Mouse (Mus musculus) E14TG2a.4 (cell line): ENCODE measurements at regions not wholly inside any gene's neighbourhood (a gene's known extent, or its start where the extent isn't known, plus 50 kb on each side); places are given as distances from the start of the nearest gene placed in this dataset.

Experiments used
- H3K27me3 ChIP-seq: 2 replicates; pipeline ENCODE4 v1.6.1; 2014; ENCODE audit warnings: low read length, control low read depth; ENCODE audit not compliant: insufficient read depth
- H3K36me3 ChIP-seq: 2 replicates; pipeline ENCODE4 v1.6.1; 2014; ENCODE audit warnings: low read length, control low read depth; ENCODE audit not compliant: insufficient read depth
- H3K4me1 ChIP-seq: replicated peaks from 2 replicates; pipeline ENCODE4 v1.6.1; 2014; ENCODE audit warnings: low read depth, low read length, control low read depth
- H3K4me3 ChIP-seq: replicated peaks from 2 replicates; pipeline ENCODE4 v1.5.1; 2014; ENCODE audit warnings: mild to moderate bottlenecking, low read length
- H3K9me3 ChIP-seq: 2 replicates; pipeline ENCODE4 v1.6.1; 2014; ENCODE audit warnings: low read length, control low read depth
- CTCF ChIP-seq: conservative IDR thresholded peaks from 2 replicates; pipeline ENCODE4 v1.5.1; 2014; ENCODE audit warnings: low read length
- NANOG ChIP-seq: IDR thresholded peaks from 2 replicates; pipeline ENCODE4 v1.6.1; 2014; ENCODE audit warnings: borderline replicate concordance, low read length, mixed read lengths
- POU5F1 ChIP-seq: IDR thresholded peaks from 2 replicates; pipeline ENCODE4 v1.6.1; 2014; ENCODE audit warnings: low read length, borderline replicate concordance

- TF ChIP-seq NANOG, result no peak
- TF ChIP-seq CTCF, result no peak
- no peak for TF ChIP-seq POU5F1
- no peaks in the 10 kb centered on the region for H3K27me3 ChIP-seq
- H3K4me1 ChIP-seq, result no peaks in the 10 kb centered on the region
- peaks cover 5% of the 10 kb centered on the region; the same call in 1 of the 2 replicates for H3K9me3 ChIP-seq
- H3K4me3 ChIP-seq, result no peak overlapping the region
- H3K36me3 ChIP-seq, result no peaks in the 10 kb centered on the region
These were observed 2698.1 kb upstream of the 5930422O12Rik start for GRCm38 (mm10) chr8:30730366-30730765.

- Histone ChIP-seq H3K36me3 (no peaks in the 10 kb centered on the region), H3K27me3 (no peaks in the 10 kb centered on the region), H3K4me1 (no peaks in the 10 kb centered on the region), H3K4me3 (no peak overlapping the region), H3K9me3 (peaks cover 5% of the 10 kb centered on the region; the same call in 1 of the 2 replicates)
- TF ChIP-seq NANOG (no peak), CTCF (no peak), POU5F1 (no peak)
These were observed 2695.8 kb upstream of the 5930422O12Rik start for GRCm38 (mm10) chr8:30732585-30733253.

GRCm38 (mm10) chr8:30733385-30733784, 2695.1 kb upstream of the 5930422O12Rik start:
- TF ChIP-seq NANOG (no peak), POU5F1 (no peak), CTCF (no peak)
- H3K36me3 ChIP-seq, result no peaks in the 10 kb centered on the region
- no peak overlapping the region for H3K4me3 ChIP-seq
- H3K27me3 ChIP-seq, result no peaks in the 10 kb centered on the region
- peaks cover 5% of the 10 kb centered on the region; the same call in 1 of the 2 replicates for H3K9me3 ChIP-seq
- H3K4me1 ChIP-seq, result no peaks in the 10 kb centered on the region

- H3K36me3 ChIP-seq, result no peaks in the 10 kb centered on the region
- no peaks in the 10 kb centered on the region for H3K27me3 ChIP-seq
- no peaks in the 10 kb centered on the region for H3K4me1 ChIP-seq
- H3K4me3 ChIP-seq, result no peak overlapping the region
- H3K9me3 ChIP-seq, result peaks cover 5% of the 10 kb centered on the region; the same call in 1 of the 2 replicates
- TF ChIP-seq POU5F1 (no peak), CTCF (no peak), NANOG (no peak)
These were observed 2693.2 kb upstream of the 5930422O12Rik start for GRCm38 (mm10) chr8:30735338-30735737.

- peaks cover 5% of the 10 kb centered on the region; the same call in 1 of the 2 replicates for H3K9me3 ChIP-seq
- no peaks in the 10 kb centered on the region for H3K4me1 ChIP-seq
- no peak overlapping the region for H3K4me3 ChIP-seq
- H3K36me3 ChIP-seq, result no peaks in the 10 kb centered on the region
- H3K27me3 ChIP-seq, result no peaks in the 10 kb centered on the region
- TF ChIP-seq POU5F1 (no peak), CTCF (no peak), NANOG (no peak)
These were observed 2692.8 kb upstream of the 5930422O12Rik start for GRCm38 (mm10) chr8:30735740-30736139.

GRCm38 (mm10) chr8:30746874-30747273, 2681.6 kb upstream of the 5930422O12Rik start:
- Histone ChIP-seq H3K36me3 (no peaks in the 10 kb centered on the region), H3K9me3 (peaks cover 68% of the 10 kb centered on the region), H3K27me3 (no peaks in the 10 kb centered on the region), H3K4me1 (no peaks in the 10 kb centered on the region), H3K4me3 (no peak overlapping the region)
- TF ChIP-seq CTCF, result no peak
- TF ChIP-seq NANOG, result no peak
- TF ChIP-seq POU5F1, result no peak
